Mouse (Mus musculus) limb, embryonic 11.5 days (tissue): ENCODE results near the gene Coa4. TPM values are rescaled to one million over a fixed set of nuclear protein-coding genes. Genes with fewer than 3 reads are reported as not detected.

Experiments used
- ATAC-seq: fragments of 200-750 bp; cut with Nextera tagmentation; 2 replicates; pipeline ENCODE4 v1.8.0; 2017; ENCODE audit warnings: low read depth; ENCODE audit not compliant: insufficient number of reproducible peaks, low FRiP score, low TSS enrichment
- DNase-seq: peaks from one replicate; pipeline ENCODE4 v3.0.0-alpha.2; 2015; ENCODE audit warnings: low spot score
- H3K27ac ChIP-seq: fragments of 300-500 bp; sonication (generic); replicated peaks from 2 replicates; pipeline ENCODE4 v1.5.1; 2014; ENCODE audit warnings: low read depth, mild to moderate bottlenecking, low read length
- H3K27me3 ChIP-seq: fragments of 300-500 bp; sonication (generic); 2 replicates; pipeline ENCODE4 v1.6.1; 2014; ENCODE audit warnings: mild to moderate bottlenecking, low read length, mixed read lengths; ENCODE audit not compliant: control insufficient read depth, insufficient read depth
- H3K36me3 ChIP-seq: fragments of 300-500 bp; sonication (generic); 2 replicates; pipeline ENCODE4 v1.6.1; 2014; ENCODE audit warnings: mild to moderate bottlenecking, low read length, moderate library complexity, mixed read lengths; ENCODE audit not compliant: control insufficient read depth, insufficient read depth
- H3K4me1 ChIP-seq: fragments of 300-500 bp; sonication (generic); 2 replicates; pipeline ENCODE4 v1.6.1; 2014; ENCODE audit warnings: low read length, mixed read lengths; ENCODE audit not compliant: control insufficient read depth, insufficient read depth
- H3K4me2 ChIP-seq: fragments of 300-500 bp; sonication (generic); 2 replicates; pipeline ENCODE4 v1.6.1; 2014; ENCODE audit warnings: low read depth, mild to moderate bottlenecking, moderate library complexity; ENCODE audit not compliant: severe bottlenecking
- H3K4me3 ChIP-seq: fragments of 300-500 bp; sonication (generic); 2 replicates; pipeline ENCODE4 v1.5.1; 2014; ENCODE audit warnings: low read depth, low read length
- H3K9ac ChIP-seq: fragments of 300-500 bp; sonication (generic); 2 replicates; pipeline ENCODE4 v1.6.1; 2014; ENCODE audit warnings: mild to moderate bottlenecking, low read length
- H3K9me3 ChIP-seq: fragments of 300-500 bp; sonication (generic); 2 replicates; pipeline ENCODE4 v1.6.1; 2016; ENCODE audit warnings: low read length; ENCODE audit not compliant: control insufficient read depth
- WGBS: fragments of 180-500 bp; shearing (Covaris S2); extraction: QIAGEN DNeasy Blood & Tissue Kit; methylation state at CpG from one replicate; pipeline ENCODE4 v1.1.7; 2014; 5-methylcytosine and 5-hydroxymethylcytosine counted together
- polyA plus RNA-seq: library from polyadenylated mRNA; unstranded; fragments of >200 nt; fragmentation: Nextera tagmentation; extraction: Ambion mirVana; gene quantifications from 2 replicates; pipeline ENCODE4 v1.2.1, GENCODE M21; 2014

Coa4 gene
- polyA plus RNA-seq, 1 experiment from 2014 or later: 22.2 TPM

DNA sequence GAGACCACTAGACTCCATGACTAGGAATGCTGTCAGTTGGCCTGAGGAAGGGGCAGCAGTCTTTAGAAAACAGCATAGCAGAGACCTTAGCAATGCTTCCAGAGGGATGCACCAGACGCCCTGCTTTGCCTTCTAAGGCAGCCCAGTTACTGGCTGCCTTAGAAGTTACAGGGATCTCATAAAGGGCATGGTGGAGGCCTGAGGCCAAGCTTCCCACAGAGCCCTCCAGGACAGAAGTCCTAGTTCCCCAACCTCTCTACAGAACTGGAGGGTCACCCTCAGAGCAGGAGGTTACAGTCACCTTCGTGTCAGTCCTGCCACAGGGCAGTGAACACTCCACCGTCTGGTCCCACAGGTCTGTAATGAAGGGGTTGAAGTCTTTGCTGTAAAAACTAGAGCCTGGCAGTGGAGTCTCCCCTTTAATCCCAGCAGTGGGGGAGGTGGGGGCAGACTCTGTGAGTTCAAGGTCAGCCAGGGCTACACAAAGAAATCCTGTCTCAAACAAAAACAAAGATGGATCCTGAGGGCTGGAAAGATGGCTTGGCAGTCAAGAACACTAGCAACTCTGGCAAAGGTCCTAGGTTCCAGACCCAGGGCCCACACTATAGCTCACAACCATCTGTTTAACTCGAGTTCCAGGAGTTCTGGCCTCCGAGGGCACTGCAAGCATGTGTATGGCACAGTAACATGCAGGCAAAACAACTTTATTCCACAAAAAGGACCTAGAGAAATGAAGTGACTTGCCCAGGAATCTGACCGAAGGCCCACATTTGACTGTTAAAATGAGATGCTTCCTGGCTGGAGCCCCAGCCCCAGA, 35.6 kb upstream of the Coa4 start:
- Histone ChIP-seq H3K27ac (no peak overlapping the region), H3K9me3 (no peaks in the 10 kb centered on the region), H3K4me1 (peaks cover 5% of the 10 kb centered on the region; the same call in 1 of the 2 replicates), H3K27me3 (no peaks in the 10 kb centered on the region), H3K36me3 (peaks cover 7% of the 10 kb centered on the region; the same call in 1 of the 2 replicates), H3K4me3 (no peak overlapping the region), H3K9ac (no peak overlapping the region), H3K4me2 (no peak overlapping the region)
- 71% methylated on average over 6 of the region's 6 CpGs for WGBS
- no peak for DNase-seq
- ATAC-seq: no peak

DNA sequence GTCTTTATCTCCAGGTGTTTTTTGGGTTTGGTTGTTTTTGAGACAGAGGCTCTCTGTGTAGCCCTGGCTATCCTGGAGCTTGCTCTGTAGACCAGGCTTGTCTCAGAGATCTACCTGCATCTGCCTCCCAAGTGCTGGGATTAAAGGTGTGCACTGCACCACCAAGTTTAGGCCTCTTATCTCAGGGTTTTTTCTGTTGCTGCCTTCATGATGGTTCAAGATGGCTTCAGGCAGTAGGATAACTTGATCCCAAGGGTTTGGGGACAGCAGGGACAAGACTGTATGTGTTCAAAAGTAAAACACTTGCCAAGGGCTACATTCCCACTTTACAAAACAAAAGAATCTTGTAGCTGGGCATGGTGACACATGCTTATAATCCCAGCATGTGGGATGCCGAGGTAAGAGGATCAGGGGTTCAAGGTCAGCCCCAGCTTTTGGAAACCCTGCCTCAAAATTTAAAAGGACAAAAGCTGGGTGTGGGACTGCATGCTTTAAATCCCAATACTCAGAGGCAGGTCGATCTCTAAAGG, 35.0 kb upstream of the Coa4 start:
- H3K4me2 ChIP-seq: no peak overlapping the region
- 55% methylated on average over 2 of the region's 2 CpGs for WGBS
- H3K27me3 ChIP-seq: no peaks in the 10 kb centered on the region
- H3K27ac ChIP-seq: no peak overlapping the region
- DNase-seq (no peak), ATAC-seq (no peak)
- H3K9ac ChIP-seq: no peak overlapping the region
- H3K36me3 ChIP-seq: peaks cover 2% of the 10 kb centered on the region; the same call in 1 of the 2 replicates
- H3K4me1 ChIP-seq: peaks cover under 1% of the 10 kb centered on the region; the same call in 1 of the 2 replicates
- H3K9me3 ChIP-seq: no peaks in the 10 kb centered on the region
- H3K4me3 ChIP-seq: no peak overlapping the region

DNA sequence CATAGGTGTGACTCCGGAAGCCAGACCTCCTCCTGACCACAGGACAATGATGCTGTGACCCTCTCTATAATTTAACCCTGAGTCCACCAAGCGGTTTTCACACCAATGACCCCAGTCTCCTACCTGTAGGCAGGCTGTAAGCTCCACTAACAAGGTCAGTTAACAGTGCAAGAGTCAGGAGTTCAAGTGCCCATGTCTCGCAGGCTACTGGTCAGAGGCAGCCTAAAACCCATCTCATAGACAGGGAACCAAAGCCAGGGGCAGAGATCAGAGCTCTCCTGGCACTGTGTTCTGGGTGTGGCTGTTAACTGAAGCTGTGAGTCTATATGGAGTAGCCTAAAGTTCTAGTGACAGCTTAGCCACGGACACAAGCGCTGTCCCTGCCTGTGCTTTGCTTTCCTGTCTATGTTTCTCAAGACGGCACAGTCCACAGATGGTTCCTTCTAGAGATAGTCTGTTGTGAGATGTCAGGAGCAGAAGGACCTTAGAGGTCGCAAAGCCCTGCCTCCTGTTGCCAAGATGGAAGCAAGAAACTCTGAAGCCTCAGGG, 34.4 kb upstream of the Coa4 start:
- 82% methylated on average over 7 of the region's 7 CpGs for WGBS
- Histone ChIP-seq H3K4me3 (no peak overlapping the region), H3K27ac (no peak overlapping the region), H3K9me3 (no peaks in the 10 kb centered on the region), H3K36me3 (no peaks in the 10 kb centered on the region; the same call in 1 of the 2 replicates), H3K4me2 (no peak overlapping the region), H3K9ac (no peak overlapping the region), H3K27me3 (no peaks in the 10 kb centered on the region), H3K4me1 (no peaks in the 10 kb centered on the region)
- ATAC-seq (no peak), DNase-seq (no peak)

DNA sequence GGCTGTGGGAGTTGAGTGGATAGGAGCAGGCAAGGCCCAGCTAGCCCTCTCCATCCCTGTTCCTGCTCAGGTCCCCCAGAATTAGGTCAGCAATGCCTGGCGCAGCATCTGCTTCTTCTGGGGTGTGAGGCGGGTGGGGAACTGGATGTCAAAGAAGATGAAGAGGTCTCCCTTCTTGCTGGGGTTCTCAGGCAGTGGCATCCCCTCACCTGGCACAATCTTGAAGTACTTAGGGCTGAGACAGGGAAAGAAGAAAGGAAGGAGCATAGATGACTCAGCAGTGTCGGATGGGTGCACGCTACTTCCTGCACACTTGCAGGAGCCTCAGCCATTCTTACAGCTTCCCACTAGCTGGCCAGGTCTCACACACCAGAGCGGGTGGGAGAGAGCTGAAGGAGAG, 33.8 kb upstream of the Coa4 start:
- Histone ChIP-seq H3K27me3 (no peaks in the 10 kb centered on the region), H3K9ac (no peak overlapping the region), H3K4me1 (no peaks in the 10 kb centered on the region), H3K36me3 (no peaks in the 10 kb centered on the region; the same call in 1 of the 2 replicates), H3K9me3 (no peaks in the 10 kb centered on the region), H3K27ac (no peak overlapping the region), H3K4me2 (no peak overlapping the region), H3K4me3 (no peak overlapping the region)
- ATAC-seq (no peak), DNase-seq (no peak)
- 87% methylated on average over 5 of the region's 5 CpGs for WGBS

DNA sequence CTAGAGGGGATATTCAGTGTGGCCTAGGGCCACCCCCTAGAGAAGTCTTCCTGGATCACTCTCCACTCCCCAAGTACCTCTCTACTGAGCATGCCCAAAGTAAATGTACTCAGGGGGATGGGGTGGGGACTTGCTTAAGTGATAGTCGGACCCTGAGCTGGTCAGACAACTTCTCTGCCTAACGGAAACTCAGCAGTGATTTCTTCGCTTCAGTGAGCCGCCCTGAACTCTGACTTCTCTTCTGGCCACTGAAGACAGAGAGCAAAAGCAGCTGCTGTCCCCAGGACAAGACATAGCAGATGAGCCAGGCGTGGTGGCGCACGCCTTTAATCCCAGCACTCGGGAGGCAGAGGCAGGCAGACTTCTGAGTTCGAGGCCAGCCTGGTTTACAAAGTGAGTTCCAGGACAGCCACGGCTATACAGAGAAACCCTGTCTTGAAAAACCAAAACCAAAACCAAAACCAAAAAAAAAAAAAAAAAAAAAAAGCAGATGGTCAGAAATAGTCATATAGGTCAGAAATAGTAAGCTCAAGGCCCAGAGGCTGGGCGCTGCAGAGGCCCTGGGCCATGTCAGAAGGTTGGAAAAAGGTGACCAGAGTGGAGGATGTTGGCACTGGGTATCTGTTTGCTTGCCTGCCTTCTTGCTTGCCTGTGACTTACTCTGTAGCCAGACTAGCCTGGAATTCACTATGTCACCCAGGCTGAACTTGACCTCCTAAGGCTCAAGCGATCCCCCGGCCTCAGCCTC, 32.0 kb upstream of the Coa4 start:
- Histone ChIP-seq H3K27me3 (no peaks in the 10 kb centered on the region), H3K4me1 (peaks cover 3% of the 10 kb centered on the region; the same call in 1 of the 2 replicates), H3K4me3 (no peak overlapping the region), H3K9ac (no peak overlapping the region), H3K9me3 (no peaks in the 10 kb centered on the region), H3K4me2 (no peak overlapping the region), H3K36me3 (no peaks in the 10 kb centered on the region), H3K27ac (no peak overlapping the region)
- DNase-seq (no peak), ATAC-seq (no peak)
- WGBS: 85% methylated on average over 13 of the region's 13 CpGs

DNA sequence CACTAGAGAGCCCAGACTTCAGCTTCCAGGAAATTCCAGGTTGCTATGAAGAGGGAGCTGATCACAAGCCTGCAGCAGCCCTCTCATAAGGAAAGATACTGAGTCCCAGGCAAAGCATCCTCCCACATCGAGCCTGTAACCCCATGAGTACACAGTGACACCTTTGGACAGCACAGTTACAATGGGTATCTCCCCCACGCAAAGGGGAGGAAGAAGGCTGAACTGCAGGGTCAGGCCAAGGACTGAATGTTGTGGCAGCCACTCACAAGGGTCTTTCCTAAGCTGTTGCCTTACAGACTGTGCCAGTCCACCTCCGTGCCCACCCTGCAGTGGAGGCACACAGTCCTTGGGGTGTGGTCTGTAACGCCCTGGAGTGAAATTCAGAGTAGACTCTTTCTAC, 30.4 kb upstream of the Coa4 start:
- WGBS: 72% methylated on average over 4 of the region's 4 CpGs
- Histone ChIP-seq H3K27me3 (no peaks in the 10 kb centered on the region), H3K4me3 (no peak overlapping the region), H3K4me2 (no peak overlapping the region), H3K36me3 (no peaks in the 10 kb centered on the region), H3K9ac (no peak overlapping the region), H3K9me3 (no peaks in the 10 kb centered on the region), H3K4me1 (peaks cover 3% of the 10 kb centered on the region; the same call in 1 of the 2 replicates), H3K27ac (no peak overlapping the region)
- ATAC-seq (no peak), DNase-seq (no peak)

DNA sequence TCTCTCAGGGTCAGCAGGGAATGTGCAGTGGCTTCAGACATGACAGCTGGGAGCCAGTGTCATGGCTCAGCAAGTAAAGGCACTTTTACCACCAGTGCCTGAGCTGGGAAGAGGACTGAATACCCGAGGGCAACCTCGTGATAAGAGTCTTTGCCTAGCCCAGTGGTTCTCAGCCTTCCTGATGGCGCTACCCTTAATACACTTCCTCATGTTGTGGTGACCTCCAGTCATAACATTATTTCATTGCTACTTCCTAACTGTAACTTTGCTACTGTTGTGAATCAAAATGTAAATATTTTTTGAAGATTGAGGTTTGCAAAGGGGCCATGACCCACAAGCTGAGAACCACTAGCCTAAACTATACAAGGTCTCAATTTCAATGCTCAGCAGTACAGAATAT, 28.2 kb upstream of the Coa4 start:
- no peak overlapping the region for H3K27ac ChIP-seq
- H3K36me3 ChIP-seq: no peaks in the 10 kb centered on the region
- H3K4me2 ChIP-seq: no peak overlapping the region
- no peak overlapping the region for H3K4me3 ChIP-seq
- H3K4me1 ChIP-seq: peaks cover 3% of the 10 kb centered on the region; the same call in 1 of the 2 replicates
- no peaks in the 10 kb centered on the region for H3K27me3 ChIP-seq
- no peak for DNase-seq
- no peak overlapping the region for H3K9ac ChIP-seq
- ATAC-seq: no peak
- WGBS: 65% methylated on average over 3 of the region's 3 CpGs
- no peaks in the 10 kb centered on the region for H3K9me3 ChIP-seq

DNA sequence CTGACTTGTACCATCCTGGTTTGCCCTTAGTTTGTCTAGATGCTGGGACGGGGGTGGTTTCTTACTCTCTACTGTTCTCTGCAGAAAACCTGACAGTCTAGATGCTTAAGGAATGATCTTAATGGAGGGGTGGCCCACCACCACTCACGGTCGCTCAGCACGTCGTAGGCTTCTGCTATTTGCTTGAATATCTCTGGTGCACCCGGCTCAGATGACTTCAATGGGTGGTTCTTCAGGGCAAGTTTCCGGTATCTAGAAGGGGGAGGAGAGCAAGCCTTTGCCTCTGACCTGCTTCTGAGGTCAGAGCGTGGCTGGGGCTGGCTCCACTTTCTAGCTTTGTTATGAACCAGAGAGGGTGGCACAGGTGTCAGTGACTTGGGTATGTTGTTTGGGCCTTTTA, 25.3 kb upstream of the Coa4 start:
- H3K27me3 ChIP-seq: no peaks in the 10 kb centered on the region
- 77% methylated on average over 8 of the region's 8 CpGs for WGBS
- H3K9me3 ChIP-seq: no peaks in the 10 kb centered on the region
- H3K4me2 ChIP-seq: no peak overlapping the region
- H3K4me3 ChIP-seq: no peak overlapping the region
- no peak overlapping the region for H3K9ac ChIP-seq
- peaks cover 3% of the 10 kb centered on the region; the same call in 1 of the 2 replicates for H3K4me1 ChIP-seq
- DNase-seq (no peak), ATAC-seq (no peak)
- H3K36me3 ChIP-seq: no peaks in the 10 kb centered on the region
- H3K27ac ChIP-seq: no peak overlapping the region
